Mouse (Mus musculus): ENCODE measurements around the gene Wasf1.

DNA sequence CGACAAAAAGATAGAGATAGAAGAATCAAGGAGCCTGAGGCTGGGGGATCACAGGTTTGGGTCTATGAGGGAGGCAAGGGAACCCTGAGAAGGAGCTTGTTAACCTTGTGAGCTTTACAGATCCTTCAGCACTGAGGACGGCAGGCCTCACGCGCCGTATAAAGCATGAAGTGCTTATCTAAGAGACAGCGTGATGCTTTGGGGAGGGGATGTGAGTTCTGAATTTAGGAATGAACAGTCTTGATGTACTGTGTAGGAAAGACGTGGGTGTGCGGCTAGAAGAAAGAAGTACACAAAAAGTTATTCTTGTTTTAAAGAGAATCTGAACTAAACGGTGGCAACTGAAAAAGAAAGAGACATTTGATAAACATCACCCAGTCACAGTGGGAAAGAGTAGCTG is 3.3 kb upstream of the Wasf1 start:
- TF ChIP-seq EP300 (IDR thresholded peaks at IDR 0.05; ENCODE audit: low read depth) (no peak), CTCF (IDR thresholded peaks at IDR 0.05; ENCODE audit: low read depth) (no peak)

Measured in liver, postnatal 0 days (tissue).